Mouse (Mus musculus): Measurements from ENCODE around the gene Nos1ap. TPM values are rescaled to one million over a fixed set of nuclear protein-coding genes. Genes with fewer than 3 reads are reported as not detected.

Nos1ap gene
- polyA plus RNA-seq (2015; fragmentation: Nextera tagmentation; extraction: Ambion mirVana): 17.8 and 17.9 TPM in 2 replicates

- H3K4me3 ChIP-seq: peak within 1 kb of the TSS; percentile 87
- peak within 1 kb of the TSS; percentile 93 for H3K4me2 ChIP-seq
- peak; percentile 94 for ATAC-seq (ENCODE audit: low FRiP score)
- H3K27ac ChIP-seq: peak within 1 kb of the TSS; percentile 83
- peak within 1 kb of the TSS; percentile 94 for H3K9ac ChIP-seq
- WGBS: under 1% methylated on average over 87 of the region's 106 CpGs
- H3K36me3 ChIP-seq: peaks cover 10% of the 10 kb centered on the region; the same call in 1 of the 2 replicates
- H3K4me1 ChIP-seq (replicated peaks): peaks cover 26% of the 10 kb centered on the region
- H3K9me3 ChIP-seq: no peaks in the 10 kb centered on the region
- H3K27me3 ChIP-seq: peaks cover 13% of the 10 kb centered on the region
Measured at GRCm38 (mm10) chr1:170589219-170590040, at the start of gene Nos1ap. Gene Nos1ap, minus strand, starts transcription at chr1:170589861.

GRCm38 (mm10) chr1:170638941-170639340, 49.3 kb upstream of the Nos1ap start:
- H3K9me3 ChIP-seq: no peaks in the 10 kb centered on the region
- H3K27me3 ChIP-seq: no peaks in the 10 kb centered on the region
- WGBS: 85% methylated on average over 7 of the region's 7 CpGs
- H3K9ac ChIP-seq: no peak overlapping the region
- H3K4me3 ChIP-seq: no peak overlapping the region
- 0 out of 2 replicates have a peak, but pooled peaks cover 5% of the 10 kb centered on the region for H3K4me1 ChIP-seq (replicated peaks)
- no peak overlapping the region for H3K4me2 ChIP-seq
- H3K36me3 ChIP-seq: no peaks in the 10 kb centered on the region
- no peak overlapping the region for H3K27ac ChIP-seq
- ATAC-seq (ENCODE audit: low FRiP score): no peak

GRCm38 (mm10) chr1:170632856-170633255, 43.2 kb upstream of the Nos1ap start:
- 0 out of 2 replicates have a peak, but pooled peaks have one; percentile 17 for ATAC-seq (ENCODE audit: low FRiP score)
- H3K4me2 ChIP-seq: no peak overlapping the region
- H3K4me3 ChIP-seq: no peak overlapping the region
- H3K27ac ChIP-seq: no peak overlapping the region
- no peaks in the 10 kb centered on the region for H3K9me3 ChIP-seq
- H3K27me3 ChIP-seq: no peaks in the 10 kb centered on the region
- no peaks in the 10 kb centered on the region for H3K4me1 ChIP-seq (replicated peaks)
- H3K36me3 ChIP-seq: no peaks in the 10 kb centered on the region
- no peak overlapping the region for H3K9ac ChIP-seq
- WGBS: 76% methylated on average over 4 of the region's 4 CpGs

GRCm38 (mm10) chr1:170632385-170632784, 42.7 kb upstream of the Nos1ap start:
- H3K9ac ChIP-seq: no peak overlapping the region
- ATAC-seq (ENCODE audit: low FRiP score): 0 out of 2 replicates have a peak, but pooled peaks have one; percentile 36
- H3K36me3 ChIP-seq: no peaks in the 10 kb centered on the region
- no peak overlapping the region for H3K4me2 ChIP-seq
- no peak overlapping the region for H3K27ac ChIP-seq
- H3K27me3 ChIP-seq: no peaks in the 10 kb centered on the region
- no peaks in the 10 kb centered on the region for H3K9me3 ChIP-seq
- H3K4me3 ChIP-seq: no peak overlapping the region
- 15% methylated on average over 3 of the region's 3 CpGs for WGBS
- no peaks in the 10 kb centered on the region for H3K4me1 ChIP-seq (replicated peaks)

- H3K36me3 ChIP-seq: no peaks in the 10 kb centered on the region
- no peaks in the 10 kb centered on the region for H3K27me3 ChIP-seq
- H3K4me1 ChIP-seq (replicated peaks): no peaks in the 10 kb centered on the region
- no peaks in the 10 kb centered on the region for H3K9me3 ChIP-seq
- no peak for ATAC-seq (ENCODE audit: low FRiP score)
- H3K4me3 ChIP-seq: no peak overlapping the region
- H3K4me2 ChIP-seq: no peak overlapping the region
- WGBS: 92% methylated on average over 5 of the region's 5 CpGs
- H3K27ac ChIP-seq: no peak overlapping the region
- no peak overlapping the region for H3K9ac ChIP-seq
Measured at GRCm38 (mm10) chr1:170631571-170631970, 41.9 kb upstream of the Nos1ap start.

GRCm38 (mm10) chr1:170630489-170630888, 40.8 kb upstream of the Nos1ap start:
- Histone ChIP-seq H3K4me1 (replicated peaks) (no peaks in the 10 kb centered on the region), H3K4me3 (no peak overlapping the region), H3K27me3 (no peaks in the 10 kb centered on the region), H3K9ac (no peak overlapping the region), H3K9me3 (no peaks in the 10 kb centered on the region), H3K4me2 (no peak overlapping the region), H3K27ac (no peak overlapping the region), H3K36me3 (no peaks in the 10 kb centered on the region)
- 92% methylated on average over 4 of the region's 4 CpGs for WGBS
- no peak for ATAC-seq (ENCODE audit: low FRiP score)

GRCm38 (mm10) chr1:170623432-170623831, 33.8 kb upstream of the Nos1ap start:
- Histone ChIP-seq H3K4me3 (no peak overlapping the region), H3K9ac (no peak overlapping the region), H3K9me3 (peaks cover 5% of the 10 kb centered on the region; the same call in 1 of the 2 replicates), H3K27me3 (no peaks in the 10 kb centered on the region), H3K36me3 (no peaks in the 10 kb centered on the region), H3K4me2 (no peak overlapping the region), H3K4me1 (replicated peaks) (no peaks in the 10 kb centered on the region), H3K27ac (no peak overlapping the region)
- WGBS: 96% methylated on average over 1 of the region's 1 CpGs
- no peak for ATAC-seq (ENCODE audit: low FRiP score)

GRCm38 (mm10) chr1:170622934-170623333, 33.3 kb upstream of the Nos1ap start:
- ATAC-seq (ENCODE audit: low FRiP score): no peak

GRCm38 (mm10) chr1:170619686-170620374, 30.2 kb upstream of the Nos1ap start:
- no peak overlapping the region for H3K27ac ChIP-seq
- H3K4me3 ChIP-seq: no peak overlapping the region
- peaks cover 5% of the 10 kb centered on the region; the same call in 1 of the 2 replicates for H3K9me3 ChIP-seq
- H3K4me2 ChIP-seq: no peak overlapping the region
- no peak for ATAC-seq (ENCODE audit: low FRiP score)
- WGBS: 87% methylated on average over 2 of the region's 2 CpGs
- no peaks in the 10 kb centered on the region for H3K27me3 ChIP-seq
- H3K4me1 ChIP-seq (replicated peaks): no peaks in the 10 kb centered on the region
- no peaks in the 10 kb centered on the region for H3K36me3 ChIP-seq
- no peak overlapping the region for H3K9ac ChIP-seq

More at GRCm38 (mm10) chr1:170622934-170623333, 33.3 kb upstream of the Nos1ap start:
- Histone ChIP-seq H3K9ac (no peak overlapping the region), H3K27me3 (no peaks in the 10 kb centered on the region), H3K36me3 (no peaks in the 10 kb centered on the region), H3K9me3 (peaks cover 5% of the 10 kb centered on the region; the same call in 1 of the 2 replicates), H3K4me2 (no peak overlapping the region), H3K4me1 (replicated peaks) (no peaks in the 10 kb centered on the region), H3K27ac (no peak overlapping the region), H3K4me3 (no peak overlapping the region)
- 87% methylated on average over 5 of the region's 5 CpGs for WGBS

- Histone ChIP-seq H3K9me3 (no peaks in the 10 kb centered on the region), H3K27ac (no peak overlapping the region), H3K4me2 (no peak overlapping the region), H3K4me1 (replicated peaks) (0 out of 2 replicates have a peak, but pooled peaks cover 2% of the 10 kb centered on the region), H3K27me3 (no peaks in the 10 kb centered on the region), H3K4me3 (no peak overlapping the region), H3K9ac (no peak overlapping the region), H3K36me3 (no peaks in the 10 kb centered on the region)
- whole genome bisulfite sequencing: 64% methylated on average over 18 of the region's 18 CpGs
- ATAC-seq (ENCODE audit: low FRiP score): peak; percentile 95
Measured at GRCm38 (mm10) chr1:170612968-170613872, 23.6 kb upstream of the Nos1ap start.

GRCm38 (mm10) chr1:170611631-170612030, 22.0 kb upstream of the Nos1ap start:
- no peaks in the 10 kb centered on the region for H3K9me3 ChIP-seq
- H3K27ac ChIP-seq: no peak overlapping the region
- H3K4me1 ChIP-seq (replicated peaks): 0 out of 2 replicates have a peak, but pooled peaks cover 2% of the 10 kb centered on the region
- no peaks in the 10 kb centered on the region for H3K36me3 ChIP-seq
- H3K27me3 ChIP-seq: no peaks in the 10 kb centered on the region
- 89% methylated on average over 3 of the region's 3 CpGs for WGBS
- no peak overlapping the region for H3K9ac ChIP-seq
- no peak overlapping the region for H3K4me3 ChIP-seq
- no peak overlapping the region for H3K4me2 ChIP-seq
- no peak for ATAC-seq (ENCODE audit: low FRiP score)
